Mouse (Mus musculus) CD4-positive, CD25-positive, alpha-beta regulatory T cell, adult 2 months (primary cell): ENCODE results near the gene Lrp2bp.
A peak's percentile ranks its signal among the peaks of the same experiment; 100 is the strongest.

ENCODE experiments used
- DNase-seq: peaks from one replicate; pipeline ENCODE4 v3.0.0-alpha.2; 2012; ENCODE audit warnings: low read depth, low spot score

Lrp2bp gene

DNA sequence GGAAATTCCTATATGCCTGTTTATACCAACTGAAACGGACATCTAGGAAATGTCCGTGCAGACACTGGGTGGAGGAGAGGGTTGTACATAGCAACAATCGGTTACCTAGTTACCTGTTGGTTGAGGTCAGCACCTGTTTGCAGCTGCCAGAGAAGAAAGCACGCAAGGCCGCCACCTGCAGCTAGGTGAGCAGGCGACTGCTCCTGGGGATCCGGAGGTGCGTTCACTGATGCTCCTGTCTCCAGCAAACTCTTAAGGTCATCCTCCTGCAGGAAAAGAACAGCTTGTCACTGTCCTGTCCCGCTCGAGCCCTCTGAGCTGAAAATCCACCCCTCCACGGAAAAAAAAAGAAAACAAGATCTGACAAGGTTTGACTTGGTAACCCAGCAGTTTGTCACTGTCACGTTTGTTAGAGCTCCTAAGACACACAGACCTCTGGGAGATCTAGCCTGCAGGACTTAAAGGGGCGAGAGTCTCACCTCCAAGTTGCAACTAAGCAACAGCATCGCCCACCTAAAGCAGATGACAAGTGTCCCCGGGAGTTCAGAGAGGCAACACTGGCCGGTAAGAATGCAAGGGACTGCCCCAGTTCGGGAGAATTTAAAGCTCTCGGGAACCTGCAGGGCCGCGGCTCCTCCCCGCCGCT, at the start of gene Lrp2bp:
Gene Lrp2bp, plus strand, starts transcription at position 166 of the 646 bp plus-strand sequence.
- DNase-seq: peak; percentile 47

DNA sequence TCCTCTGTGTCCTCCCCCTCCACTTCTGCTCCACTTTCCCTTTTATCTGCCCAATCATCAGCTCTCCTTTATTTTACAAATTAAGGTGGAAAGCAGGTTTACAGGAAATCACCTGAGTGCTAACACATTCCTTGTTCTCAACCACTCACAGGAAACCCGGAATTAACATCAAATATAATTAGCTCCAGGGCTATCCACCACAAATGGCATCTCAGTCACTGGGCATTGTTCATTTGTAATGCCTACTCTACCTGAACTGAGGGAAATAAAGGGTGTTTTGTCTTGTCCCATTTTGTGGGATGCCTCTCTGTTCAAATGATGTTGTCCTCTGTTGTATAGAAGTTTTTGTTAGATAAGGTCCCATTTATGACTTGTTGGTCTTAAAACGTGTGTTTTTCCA, 48.5 kb upstream of the Lrp2bp start:
- no peak for DNase-seq

DNA sequence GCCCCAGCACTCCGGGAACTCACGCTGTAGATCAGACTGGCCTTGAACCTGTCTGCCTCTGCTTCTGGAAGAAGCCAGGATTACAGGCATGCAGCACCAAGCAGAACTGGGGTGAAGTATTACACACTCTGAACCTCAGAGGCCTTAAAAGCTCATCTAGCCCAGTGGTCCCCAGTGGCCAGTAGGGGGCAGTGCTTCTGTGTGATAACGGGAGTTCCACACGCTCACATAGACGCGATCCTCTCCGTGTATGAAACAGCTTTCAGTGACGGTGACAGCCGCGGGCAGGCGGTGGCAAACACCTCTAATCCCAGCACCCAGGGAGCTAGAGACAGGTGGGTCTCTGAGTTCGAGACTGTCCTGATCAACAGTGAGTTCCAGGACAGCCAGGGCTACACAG, 28.2 kb upstream of the Lrp2bp start:
- peak; percentile 26 for DNase-seq

DNA sequence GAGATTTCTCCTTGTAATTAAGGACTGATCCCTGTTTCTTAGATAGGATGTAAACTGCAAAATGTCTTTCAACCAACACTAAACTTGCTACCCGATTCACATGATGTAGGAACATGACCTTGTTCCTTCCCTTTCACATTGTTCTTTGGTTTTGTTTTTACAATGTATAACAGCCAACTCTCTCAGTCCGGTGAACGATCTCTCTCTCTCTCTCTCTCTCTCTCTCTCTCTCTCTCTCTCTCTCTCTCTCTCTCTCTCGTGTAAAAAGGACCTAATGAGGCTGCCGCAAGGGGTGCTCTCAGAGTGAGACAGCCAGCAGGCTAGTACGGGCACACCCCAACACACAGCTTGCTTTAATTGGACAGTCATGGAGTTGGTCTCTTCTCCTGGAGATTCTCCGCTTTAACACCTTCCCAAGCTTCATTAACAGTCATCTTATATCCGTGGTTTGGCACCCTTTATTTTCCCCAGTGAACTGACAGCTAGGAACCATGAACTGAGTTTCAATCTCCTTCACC, 25.1 kb upstream of the Lrp2bp start:
- DNase-seq: no peak

DNA sequence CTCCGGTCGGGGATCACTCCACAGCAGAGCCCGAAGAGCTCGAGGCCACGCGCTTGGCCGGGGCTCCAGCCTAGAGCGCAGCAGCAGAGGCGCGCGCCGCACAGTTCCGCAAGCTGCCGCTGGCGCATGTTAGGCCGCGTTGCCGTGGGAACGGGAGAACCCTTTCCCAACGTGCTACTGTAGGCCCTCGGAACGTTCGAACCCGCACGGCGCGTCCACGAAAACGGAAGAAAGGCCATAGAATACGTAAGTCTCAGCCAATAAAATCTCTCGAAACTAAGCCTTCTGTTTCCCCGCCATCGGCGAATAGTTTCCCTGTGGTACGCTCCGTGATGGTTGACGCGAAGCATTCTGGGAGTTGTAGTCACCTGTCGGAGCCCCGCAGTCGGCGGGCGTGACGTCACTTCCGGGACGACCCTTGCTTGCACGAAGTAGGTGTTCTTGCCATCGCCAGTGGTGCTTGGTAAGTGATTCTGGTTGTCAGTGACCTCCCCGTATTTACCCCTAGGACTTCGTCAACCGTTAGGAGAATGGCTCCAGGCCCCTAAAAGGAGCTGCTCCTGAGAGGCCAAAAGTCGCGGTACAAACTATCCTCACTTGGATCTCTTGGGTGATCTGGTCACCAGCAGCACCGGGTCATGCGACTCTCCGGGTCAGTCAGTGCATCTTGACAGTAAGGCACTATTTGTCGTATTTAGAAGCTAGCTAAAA, 23.8 kb upstream of the Lrp2bp start, which contains the start of the genes 1700029J07Rik and Ufsp2:
Gene 1700029J07Rik, minus strand, starts transcription at position 127 of the 711 bp plus-strand sequence.
Gene Ufsp2, plus strand, starts transcription at position 403 of the 711 bp plus-strand sequence.
- DNase-seq: peak; percentile 99

DNA sequence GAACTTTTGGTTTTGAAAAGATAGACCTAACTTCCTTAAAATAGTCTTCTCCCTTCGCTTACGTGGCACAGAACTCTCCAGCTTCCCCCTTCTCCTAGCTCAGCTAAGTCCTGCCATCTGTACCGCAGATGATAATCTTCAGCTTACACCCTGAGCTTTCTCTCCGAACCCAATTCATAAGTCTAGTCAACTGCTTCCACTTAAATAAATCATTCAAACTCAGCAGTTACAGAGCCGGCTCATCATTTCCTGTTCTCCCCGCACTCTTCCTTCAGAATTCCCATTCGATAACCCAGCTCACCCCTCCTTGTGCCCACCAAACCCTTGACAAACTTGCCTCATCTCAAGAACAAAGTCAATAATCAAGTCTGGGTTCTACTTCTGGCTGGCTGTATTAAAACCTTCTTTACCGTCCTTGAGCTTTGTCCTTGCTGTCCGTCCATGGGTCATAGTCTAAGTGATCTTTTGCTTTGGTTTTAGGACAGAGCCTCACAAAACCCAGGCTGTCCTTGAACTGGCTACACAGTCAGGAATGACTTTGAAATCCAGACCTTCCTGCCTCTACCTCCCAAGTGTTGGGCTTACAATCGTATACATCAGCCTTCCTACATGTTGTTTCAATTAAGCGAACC, 23.1 kb upstream of the Lrp2bp start:
- no peak for DNase-seq

DNA sequence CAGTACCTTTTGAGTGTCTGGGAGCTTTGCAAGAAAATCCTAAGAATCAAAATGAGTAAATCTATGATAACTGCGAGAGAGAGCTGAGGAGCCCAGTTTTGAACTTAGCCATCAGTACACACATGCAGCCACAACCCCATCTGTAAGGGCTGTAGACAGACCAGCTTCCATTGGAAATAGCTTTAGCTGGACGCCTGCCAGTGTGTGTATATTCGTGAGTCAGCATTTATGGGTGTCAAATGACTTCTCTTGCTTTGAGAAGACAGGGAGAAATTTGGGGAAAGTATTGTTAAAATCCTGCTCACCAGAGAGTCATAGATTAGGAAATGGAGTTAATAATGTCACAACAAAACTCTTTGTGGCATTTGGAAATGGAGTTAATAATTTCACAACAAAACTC, 12.4 kb upstream of the Lrp2bp start:
- DNase-seq: no peak

DNA sequence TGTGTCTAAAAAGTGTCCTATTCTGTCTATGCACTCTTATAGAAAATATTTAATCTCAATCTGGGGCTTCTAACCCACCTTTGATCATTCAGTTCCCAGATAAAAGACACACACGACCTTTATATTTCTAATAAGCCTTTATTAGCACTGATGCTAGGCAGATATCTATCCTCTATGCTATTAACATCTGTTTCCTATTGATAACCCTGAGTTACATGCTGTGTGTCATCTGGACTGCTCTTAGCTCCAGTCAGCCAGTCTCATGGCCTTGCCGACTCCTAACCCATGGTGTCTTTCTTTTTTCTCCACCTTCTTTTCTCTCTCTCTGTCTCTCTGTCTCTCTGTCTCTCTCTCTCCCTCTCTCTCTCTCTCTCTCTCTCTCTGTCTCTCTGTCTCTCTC, 10.9 kb upstream of the Lrp2bp start:
- DNase-seq: no peak

DNA sequence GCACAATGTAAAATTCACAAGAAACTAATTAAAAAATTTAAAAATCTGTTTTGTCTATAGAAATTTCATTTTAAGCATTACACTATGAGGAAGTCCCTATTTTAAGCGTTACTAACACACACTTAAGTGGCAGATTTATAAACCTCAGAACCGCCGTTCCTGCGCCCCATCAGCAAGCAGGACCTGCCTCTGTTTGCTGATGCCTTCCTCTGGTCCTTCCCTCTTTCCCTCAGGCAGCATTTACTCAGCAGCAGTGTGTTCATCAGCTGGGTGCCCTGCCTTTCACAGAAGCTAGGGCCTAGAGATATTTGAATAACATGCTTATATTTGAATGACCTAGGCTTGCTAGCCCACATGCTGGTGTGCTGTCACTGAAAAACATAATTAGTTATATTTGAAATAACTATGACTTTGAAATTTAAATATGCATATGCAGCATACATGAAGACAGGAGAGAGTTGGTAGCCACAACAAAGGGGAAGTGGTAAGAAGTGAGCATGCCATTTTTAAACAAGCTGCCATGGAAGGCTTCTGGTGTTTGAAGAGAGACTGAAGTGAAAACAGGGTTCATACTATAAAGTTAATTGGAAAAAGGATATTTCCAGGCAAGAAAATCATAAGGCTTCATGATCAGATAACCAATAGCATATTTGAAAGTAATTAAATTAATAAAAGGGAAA, 8.3 kb upstream of the Lrp2bp start:
- no peak for DNase-seq

DNA sequence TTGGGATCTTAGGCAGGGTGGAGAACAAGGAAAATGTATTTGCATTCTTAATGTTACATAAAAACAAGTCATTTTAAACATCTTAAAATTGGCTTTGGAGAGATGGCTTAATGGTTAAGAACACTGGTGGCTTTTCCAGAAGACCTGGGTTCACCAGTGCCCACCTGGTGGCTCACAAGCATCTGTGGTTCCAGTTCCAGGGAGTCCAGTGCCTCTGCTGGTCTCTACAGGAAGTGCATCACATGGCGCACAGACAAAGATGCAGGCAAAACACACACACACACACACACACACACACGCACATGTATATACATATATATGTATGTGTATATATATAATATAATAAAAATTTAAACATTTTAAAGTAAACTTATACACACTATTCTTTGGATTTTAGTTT, 5.0 kb upstream of the Lrp2bp start:
- peak; percentile 60 for DNase-seq

DNA sequence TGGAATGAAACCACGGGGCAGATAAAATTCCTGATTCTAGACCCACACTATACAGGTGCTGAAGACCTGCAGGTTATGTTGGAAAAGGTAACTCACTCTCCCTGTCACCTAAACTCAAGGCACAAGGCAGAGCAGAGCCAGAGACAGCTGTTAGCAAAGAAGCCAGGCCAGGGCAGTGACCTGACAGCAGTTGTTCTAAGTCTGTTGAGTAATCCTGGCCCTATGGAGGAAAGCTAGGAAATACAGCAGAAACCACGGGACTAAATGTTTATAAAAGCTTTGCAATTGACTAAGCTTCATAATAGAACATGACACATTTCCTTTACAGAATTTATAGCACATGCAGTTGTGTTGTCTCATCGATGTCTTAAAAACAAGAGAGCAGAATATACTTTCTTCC, 3.5 kb upstream of the Lrp2bp start:
- no peak for DNase-seq

DNA sequence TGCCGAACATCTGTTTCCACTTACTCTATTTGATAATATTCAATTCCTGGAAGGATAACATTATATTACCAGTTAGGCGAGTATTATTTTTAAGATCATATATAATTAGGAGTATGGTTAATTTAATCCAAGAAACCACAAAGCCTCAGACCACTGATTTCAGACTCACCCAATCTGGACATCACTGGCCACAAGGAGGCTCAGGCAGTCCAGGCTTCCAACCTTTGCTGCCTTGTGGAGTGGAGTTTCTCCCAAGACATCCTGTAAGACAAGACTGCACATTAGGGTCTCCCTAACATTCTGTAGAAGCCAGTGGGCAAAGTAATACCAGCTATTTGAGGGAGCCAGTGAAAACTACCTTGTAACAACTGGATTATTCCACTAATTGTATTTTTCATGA, 875 bp upstream of the Lrp2bp start:
- no peak for DNase-seq

DNA sequence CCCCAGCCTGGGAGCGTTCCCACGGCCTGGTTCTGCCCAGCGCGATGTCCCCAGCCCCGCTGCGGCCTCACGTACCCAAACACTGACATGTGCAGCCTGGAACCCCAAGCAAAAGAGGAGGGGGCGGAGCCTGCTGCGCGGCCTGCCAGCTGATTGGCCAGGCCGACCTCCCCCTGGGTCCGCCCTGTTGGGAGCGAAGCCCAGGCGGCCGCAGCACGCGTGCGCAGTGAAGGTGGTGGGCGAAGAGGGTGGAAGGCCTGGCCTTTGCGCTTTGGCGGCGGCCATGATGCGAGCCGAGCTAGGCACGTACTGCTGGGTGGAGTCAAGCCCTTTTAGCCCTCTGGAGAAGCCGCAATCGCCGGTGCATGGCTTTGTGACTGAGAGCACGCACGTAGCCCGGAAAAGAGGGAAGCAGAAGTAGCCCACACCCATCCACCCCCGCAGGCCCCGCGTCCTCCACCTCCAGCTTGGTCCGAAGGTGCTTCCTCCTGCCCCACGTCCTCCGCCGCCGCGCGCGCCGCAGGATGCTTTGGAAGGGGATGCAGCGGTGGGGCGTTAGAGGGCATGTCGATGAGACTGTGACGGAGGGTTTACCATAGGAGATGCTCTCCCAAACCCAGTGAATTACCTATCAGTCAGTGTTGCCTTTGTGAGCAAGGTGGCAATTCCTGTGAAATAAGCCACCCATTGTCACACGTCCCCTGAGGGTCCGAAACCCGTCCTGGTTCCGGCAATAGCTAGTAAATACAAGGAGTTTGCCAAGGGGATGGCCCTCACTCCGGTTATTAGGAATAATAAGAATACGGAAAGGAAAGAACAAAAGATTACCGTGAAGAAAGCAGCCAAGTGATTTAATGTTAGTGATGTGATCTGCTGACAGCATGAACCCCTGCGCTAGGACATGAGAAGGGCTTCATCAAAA, 942 bp downstream of the Lrp2bp start:
- peak; percentile 99 for DNase-seq

DNA sequence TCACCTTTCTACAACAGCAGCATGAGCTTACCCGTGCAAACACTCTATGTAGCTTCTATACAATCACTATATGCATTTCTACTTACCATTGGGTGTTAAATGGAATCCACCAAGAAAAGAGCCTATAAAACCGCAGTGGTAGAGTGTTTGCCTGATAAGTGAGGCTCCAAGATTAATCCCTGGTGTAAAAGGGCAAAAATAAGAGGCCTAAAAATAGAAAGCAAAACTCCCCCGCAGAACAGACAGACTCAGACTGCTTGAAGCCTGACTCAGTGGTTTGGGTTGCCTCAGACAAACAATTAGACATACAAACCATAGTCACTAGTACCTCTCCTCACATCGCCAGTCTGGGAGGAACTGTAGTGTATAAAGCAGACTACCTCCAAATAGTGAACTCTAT, 6.5 kb downstream of the Lrp2bp start, which contains the start of gene Ankrd37:
Gene Ankrd37, minus strand, starts transcription at position 112 of the 400 bp plus-strand sequence.
- DNase-seq: no peak

DNA sequence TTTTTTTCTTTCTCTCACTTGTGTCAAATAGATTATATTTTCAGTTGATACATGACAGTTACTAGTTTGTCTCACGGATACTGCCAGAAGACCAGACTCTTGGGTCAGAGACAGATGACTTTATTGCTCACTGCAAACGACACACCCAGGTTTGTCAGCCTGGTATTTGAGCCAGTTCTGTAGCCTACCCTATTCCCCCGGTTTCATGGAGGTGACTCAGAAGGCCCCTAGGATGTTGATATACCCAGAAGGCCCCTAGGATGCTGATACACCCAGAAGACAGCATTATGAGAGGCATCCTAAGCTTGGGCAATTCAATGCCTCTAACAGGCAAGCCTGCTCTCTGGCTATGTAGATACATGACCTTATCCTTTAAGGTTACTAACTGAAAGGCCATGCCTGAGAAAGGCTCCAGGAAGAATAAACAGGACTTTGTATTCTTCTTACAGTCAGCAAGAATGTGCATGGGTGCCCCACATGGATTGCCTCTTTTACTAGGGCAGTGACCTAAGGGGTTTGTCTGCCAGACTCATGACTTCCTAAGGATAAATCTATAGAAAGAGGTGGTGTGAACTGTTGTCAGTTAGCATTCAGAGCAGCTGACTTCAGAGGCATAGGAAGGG, 8.1 kb downstream of the Lrp2bp start:
- no peak for DNase-seq

DNA sequence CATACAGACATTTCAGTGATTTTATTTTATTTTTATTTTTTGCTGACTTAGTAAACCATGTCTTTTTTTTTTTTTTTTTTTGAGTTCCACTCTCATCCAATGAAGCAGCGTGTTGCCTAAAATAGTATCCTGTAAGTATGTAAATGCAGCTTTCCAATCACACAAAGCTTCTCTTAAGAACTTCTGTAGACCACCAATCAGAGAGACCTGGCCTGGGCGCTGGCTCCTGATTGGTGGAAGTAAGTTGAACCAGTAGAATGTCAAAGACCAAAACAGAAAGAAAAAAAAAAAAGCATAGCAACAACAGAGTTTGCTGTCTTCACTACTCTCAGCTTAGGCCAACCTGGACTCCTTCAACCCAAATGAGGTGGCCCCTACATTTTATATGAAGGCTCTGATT, 11.2 kb downstream of the Lrp2bp start:
- DNase-seq: no peak

DNA sequence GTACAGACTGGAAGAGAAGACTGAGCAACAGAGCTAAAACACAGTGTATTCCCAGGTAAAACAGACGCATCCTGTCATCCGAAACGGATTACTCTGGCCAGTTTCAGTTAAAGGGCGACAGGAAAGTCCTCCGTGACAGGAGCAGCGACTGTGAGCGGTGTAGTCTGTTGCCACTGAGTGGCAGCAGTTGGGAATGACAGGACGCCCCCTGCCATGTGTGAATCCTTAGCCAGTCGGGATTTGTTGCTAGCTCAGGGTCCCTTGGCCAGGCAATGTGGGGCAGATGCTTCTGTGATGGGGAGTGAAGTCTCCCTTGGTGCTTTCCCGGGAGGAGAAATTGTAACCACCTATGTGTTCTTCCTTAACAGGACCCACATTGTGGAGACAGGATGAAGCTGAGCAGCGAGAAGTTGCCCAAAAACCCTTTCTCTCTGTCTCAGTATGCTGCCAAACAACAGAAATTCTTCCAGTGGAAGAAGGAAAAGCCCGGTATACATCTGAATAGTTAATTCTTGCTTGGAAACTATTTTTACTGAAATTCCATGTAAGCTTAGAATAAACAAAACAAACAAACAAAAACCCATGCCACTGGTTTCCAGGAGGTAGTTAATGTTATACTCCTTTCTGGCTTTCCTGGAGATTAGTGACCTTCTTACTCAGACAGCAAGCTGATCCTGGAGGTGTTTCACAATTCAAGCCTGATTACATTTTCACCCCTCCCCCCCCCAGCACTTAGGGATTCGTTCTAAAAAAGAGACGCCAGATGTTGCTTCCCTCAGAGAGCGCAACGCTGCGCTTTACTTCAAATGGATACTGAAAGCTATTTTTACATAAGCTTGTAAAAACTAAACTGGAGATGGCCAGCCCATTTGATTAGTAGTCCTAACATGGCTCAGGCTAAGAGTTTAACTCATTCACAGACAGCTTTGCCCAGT, 11.9 kb downstream of the Lrp2bp start:
- no peak for DNase-seq

DNA sequence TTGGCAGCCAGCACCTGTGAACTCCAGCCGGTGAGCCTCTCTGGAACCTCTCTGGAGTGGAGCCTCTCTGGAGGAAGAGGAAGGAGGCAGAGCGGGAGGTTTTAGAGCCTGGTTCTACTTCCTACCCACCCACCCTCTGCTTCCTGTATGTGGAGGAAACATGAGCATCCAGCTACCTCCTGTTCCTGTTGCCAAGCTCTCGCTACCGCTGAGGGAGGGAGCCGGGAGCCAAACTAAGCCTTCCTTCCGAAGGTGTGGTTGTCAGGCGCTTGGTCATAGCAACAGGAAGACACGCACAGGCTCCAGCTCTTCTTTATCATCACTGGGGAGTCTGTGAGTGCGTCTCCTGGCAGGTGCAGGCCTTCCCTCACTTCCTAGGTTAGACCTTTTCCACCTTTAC, 23.1 kb downstream of the Lrp2bp start:
- no peak for DNase-seq

DNA sequence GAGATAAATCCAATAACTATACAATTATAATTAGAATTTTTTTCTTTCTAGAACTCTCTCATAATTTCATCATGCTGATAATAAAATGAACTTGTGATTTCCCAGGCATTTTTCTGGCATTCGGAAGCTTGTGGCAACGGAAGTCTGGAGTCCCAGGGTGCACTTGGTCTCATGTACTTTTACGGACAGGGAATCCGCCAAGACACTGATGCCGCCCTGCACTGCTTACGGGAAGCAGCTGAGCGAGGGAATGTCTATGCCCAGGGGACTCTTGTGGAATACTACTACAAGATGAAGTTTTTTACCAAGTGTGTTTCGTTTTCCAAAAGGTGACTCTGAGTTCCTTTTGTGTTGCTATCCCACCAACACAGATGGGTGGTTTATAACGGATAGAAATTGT, 23.7 kb downstream of the Lrp2bp start:
- DNase-seq: no peak
